Mouse (Mus musculus): ENCODE data around the gene Zbtb8os.
"Not testable (repeated sequence)": the region's sequence is repeated elsewhere in the genome, so short reads cannot be mapped to it uniquely, and the experiment has no call there.

Gene Zbtb8os

GRCm38 (mm10) chr4:129326191-129326590 lies 9.3 kb upstream of the Zbtb8os start:
- no peak for DNase-seq (ENCODE audit: extremely low spot score, low read depth, low spot score)

DNA sequence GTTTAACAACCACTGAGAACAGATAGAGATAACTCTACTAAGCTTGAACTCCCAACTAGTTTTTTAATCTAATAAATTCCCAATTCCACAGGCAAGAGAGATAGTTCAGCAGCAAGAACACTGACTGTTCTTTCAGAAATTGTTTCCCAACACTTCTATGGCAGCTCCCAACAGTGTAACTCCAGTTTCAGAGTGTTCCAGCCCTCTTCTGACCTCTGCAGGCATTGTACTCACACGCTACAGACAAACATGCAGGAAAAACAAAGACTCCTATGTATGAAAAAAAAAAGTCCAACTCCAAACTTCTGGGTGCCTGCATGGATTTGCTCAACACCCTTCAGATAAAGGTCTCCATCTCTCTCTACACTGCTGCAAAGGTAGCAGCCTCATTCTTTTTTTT lies 2.6 kb upstream of the Zbtb8os start:
- no peak for DNase-seq (ENCODE audit: extremely low spot score, low read depth, low spot score)

GRCm38 (mm10) chr4:129334677-129335215 lies 749 bp upstream of the Zbtb8os start:
- DNase-seq (ENCODE audit: extremely low spot score, low read depth, low spot score) = no peak

- DNase-seq (ENCODE audit: extremely low spot score, low read depth, low spot score) = no peak
These were observed 796 bp downstream of the Zbtb8os start for GRCm38 (mm10) chr4:129336291-129336690.

- no peak for DNase-seq (ENCODE audit: extremely low spot score, low read depth, low spot score)
These were observed 4.2 kb downstream of the Zbtb8os start for GRCm38 (mm10) chr4:129339743-129340142.

DNA sequence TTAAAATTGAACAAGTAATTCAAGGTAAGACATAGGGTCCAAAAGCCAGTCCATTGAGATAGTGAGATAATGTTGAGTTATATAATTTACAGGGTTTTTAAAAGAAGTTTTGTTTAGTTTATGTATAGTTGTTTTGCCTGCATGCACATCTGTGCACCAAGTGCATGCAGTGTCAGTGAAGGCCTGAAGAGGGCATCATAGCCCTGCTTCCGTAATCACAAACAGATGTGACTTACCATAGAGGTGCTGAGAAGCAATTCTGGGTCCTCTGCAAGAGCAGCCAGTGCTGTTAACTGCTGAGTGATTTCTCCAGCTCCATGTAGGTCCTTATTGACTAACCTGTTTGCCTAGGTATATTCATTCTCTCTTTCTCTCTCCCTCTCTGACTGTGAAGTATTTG lies 6.4 kb downstream of the Zbtb8os start:
- DNase-seq (ENCODE audit: extremely low spot score, low read depth, low spot score) = no peak

- DNase-seq (ENCODE audit: extremely low spot score, low read depth, low spot score) = no peak
These were observed 7.2 kb downstream of the Zbtb8os start for GRCm38 (mm10) chr4:129342705-129343104.

GRCm38 (mm10) chr4:129346481-129347154 lies 11.1 kb downstream of the Zbtb8os start:
- DNase-seq (ENCODE audit: extremely low spot score, low read depth, low spot score) = no peak

DNA sequence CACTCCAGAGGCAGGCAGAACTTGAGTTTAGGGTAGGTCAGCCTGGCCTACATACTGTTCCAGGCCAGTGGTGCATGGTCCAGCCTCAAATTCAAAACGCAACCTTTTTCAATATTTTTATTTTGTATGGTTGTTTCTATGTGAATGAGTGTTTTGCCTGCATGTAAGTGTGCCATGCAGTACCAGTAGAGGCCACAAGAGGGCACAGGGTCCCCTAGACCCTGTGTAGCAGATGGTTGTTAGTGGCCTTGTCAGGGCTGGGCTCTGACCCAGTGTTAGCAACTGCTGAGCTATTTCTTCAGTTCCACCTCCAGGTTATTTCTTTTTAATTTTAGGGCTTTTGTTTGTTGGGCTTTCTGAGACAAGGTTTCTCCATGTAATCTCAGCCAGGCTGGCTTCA lies 15.1 kb downstream of the Zbtb8os start:
- peak; percentile 77 for DNase-seq (ENCODE audit: extremely low spot score, low read depth, low spot score)

- DNase-seq (ENCODE audit: extremely low spot score, low read depth, low spot score) = no peak
These were observed 15.6 kb downstream of the Zbtb8os start for GRCm38 (mm10) chr4:129351111-129351510.

- no peak for DNase-seq (ENCODE audit: extremely low spot score, low read depth, low spot score)
These were observed 17.7 kb downstream of the Zbtb8os start for GRCm38 (mm10) chr4:129353176-129353575.

- no peak for DNase-seq (ENCODE audit: extremely low spot score, low read depth, low spot score)
These were observed 18.7 kb downstream of the Zbtb8os start for GRCm38 (mm10) chr4:129354236-129354635.

GRCm38 (mm10) chr4:129357613-129358163 lies 22.2 kb downstream of the Zbtb8os start:
- DNase-seq (ENCODE audit: extremely low spot score, low read depth, low spot score) = no peak

DNA sequence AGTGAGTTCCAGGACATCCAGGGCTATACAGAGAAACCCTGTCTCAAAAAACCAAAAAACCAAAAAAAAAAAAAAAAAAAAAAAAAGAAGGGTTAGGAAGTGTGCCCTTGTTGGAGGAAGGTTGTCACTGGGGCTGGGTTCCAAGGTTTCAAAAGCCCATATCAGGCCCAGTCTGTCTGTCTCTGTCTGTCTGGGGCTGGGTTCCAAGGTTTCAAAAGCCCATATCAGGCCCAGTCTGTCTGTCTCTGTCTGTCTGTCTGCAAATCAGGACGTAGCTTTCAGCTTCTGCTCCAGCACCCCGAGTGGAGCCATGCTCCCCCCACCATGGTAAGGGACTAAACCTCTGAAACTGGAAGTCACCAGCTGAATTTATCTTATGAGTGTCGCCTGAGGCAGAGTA lies 26.7 kb downstream of the Zbtb8os start:
- not testable (repeated sequence) for DNase-seq (ENCODE audit: extremely low spot score, low read depth, low spot score)

DNA sequence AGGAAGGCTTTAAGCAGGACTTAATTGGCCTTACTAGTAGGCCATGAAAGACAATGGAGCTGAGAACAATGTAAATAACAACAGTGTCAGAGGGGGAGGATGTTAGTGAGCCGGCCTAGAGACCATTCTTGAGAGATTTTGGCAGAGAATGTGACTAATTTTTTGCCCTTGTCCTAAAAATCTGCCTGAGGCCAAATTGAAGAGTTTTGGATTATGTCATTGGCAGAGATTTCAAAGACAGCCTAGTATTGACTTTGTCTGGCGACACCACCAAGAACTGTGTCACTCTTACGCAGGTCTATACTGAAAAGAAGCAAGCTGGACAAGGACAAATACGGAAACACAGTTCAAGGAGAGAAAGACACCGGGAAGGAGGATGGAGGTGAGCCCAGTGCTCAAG lies 27.3 kb downstream of the Zbtb8os start:
- DNase-seq (ENCODE audit: extremely low spot score, low read depth, low spot score) = no peak

- no peak for DNase-seq (ENCODE audit: extremely low spot score, low read depth, low spot score)
These were observed 28.0 kb downstream of the Zbtb8os start for GRCm38 (mm10) chr4:129363463-129363862.

DNA sequence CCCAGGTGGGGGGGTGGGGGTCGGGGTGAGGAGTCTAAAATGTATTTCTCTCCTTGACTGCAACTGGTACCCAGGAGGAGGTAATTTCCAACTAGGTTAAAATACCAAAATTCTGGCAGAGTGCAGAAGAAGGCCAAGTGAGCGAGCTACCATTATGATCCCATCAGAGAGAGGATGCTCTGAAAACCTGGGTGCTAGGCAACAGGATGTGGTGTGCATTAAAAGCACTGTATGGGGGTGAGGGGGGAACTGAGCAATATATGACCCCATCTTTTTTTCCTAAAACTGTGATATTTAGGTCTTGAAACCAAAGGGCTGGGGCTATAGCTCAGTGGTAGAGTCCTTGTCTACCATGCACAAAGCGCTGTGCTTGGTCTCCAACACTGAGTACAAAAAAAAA lies 28.9 kb downstream of the Zbtb8os start:
- DNase-seq (ENCODE audit: extremely low spot score, low read depth, low spot score) = no peak

GRCm38 (mm10) chr4:129365224-129365623 lies 29.7 kb downstream of the Zbtb8os start:
- DNase-seq (ENCODE audit: extremely low spot score, low read depth, low spot score) = no peak

- no peak for DNase-seq (ENCODE audit: extremely low spot score, low read depth, low spot score)
These were observed 35.9 kb downstream of the Zbtb8os start for GRCm38 (mm10) chr4:129371391-129371790.

DNA sequence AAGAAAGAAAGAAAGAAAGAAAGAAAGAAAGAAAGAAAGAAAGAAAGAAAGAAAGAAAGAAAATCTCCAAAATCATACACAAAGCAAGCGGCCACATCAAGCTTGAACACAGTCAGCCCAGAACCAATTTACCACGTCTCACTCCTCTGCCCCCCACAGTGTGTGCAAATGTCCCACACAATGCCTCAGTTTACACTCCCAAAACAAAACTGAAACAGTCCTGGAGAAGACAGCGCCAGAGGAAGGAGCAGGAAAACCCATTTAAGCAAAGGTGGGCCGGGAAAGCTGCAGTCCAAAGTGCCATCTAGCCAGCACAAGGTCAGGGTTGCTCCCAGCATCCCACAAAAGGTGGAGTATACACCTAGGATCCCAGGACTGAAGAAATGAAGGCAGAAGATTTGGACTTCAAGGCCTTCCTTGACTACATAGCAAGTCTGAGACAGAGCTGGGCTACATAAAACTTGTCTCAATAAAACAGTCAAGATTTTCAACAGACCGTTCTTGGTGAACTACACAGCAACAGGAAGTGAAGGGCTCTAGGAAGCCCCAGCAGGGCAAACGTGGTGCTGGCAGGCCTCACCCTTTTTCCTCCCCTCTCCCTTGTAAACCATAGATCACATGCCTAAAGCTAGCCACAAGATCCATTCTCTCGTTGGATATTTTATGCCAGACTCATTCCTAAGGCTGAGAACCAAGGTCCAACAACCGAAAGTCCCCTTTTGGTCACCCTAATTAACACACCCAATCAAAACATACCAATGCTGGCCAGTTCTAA lies 37.9 kb downstream of the Zbtb8os start:
- no peak for DNase-seq (ENCODE audit: extremely low spot score, low read depth, low spot score)

- DNase-seq (ENCODE audit: extremely low spot score, low read depth, low spot score) = no peak
These were observed 38.8 kb downstream of the Zbtb8os start for GRCm38 (mm10) chr4:129374219-129374755.

GRCm38 (mm10) chr4:129375000-129375399 lies 39.5 kb downstream of the Zbtb8os start:
- DNase-seq (ENCODE audit: extremely low spot score, low read depth, low spot score) = no peak

All from hindlimb bud, embryonic 11.5 days (tissue).